22 mouse cellular contexts compared by ENCODE assay signal in the genomic region with DNA sequence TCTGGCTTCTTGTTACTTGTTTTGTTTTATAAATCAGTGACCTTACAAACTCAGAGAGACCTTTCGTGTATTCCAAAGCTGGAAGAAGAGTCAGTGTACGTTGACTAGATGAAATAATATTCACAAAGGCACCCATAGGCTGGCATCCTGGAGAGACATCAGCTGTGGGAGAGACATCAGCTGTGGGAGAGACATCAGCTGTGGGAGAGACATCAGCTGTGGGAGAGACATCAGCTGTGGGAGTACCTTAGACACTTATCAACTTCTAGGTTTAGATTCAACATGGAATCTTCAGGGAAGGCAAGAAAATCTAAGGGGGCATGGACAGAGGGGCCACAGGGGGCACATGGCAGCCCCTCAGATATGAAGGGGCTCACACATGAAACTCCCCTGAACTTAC. TPM values are rescaled to one million over a fixed set of nuclear protein-coding genes. Genes with fewer than 3 reads are reported as not detected.
"Had no signal": no experiment of that assay in that cellular context is flagged by ENCODE, and none has a peak within 500 bp of the region (broad histone marks: within the 10 kb centered on the region; RNA-seq: fewer than 3 reads in every experiment).

No protein-coding gene starts in this region.

- H3K36me3 ChIP-seq: heart, embryonic 10.5 days; heart, embryonic 12.5 days; heart, embryonic 13.5 days; heart, embryonic 15.5 days; hindbrain, embryonic 10.5 days; hindbrain, embryonic 12.5 days; hindbrain, embryonic 13.5 days; hindbrain, embryonic 15.5 days; intestine, embryonic 15.5 days; kidney, embryonic 15.5 days had no signal

- H3K27me3 ChIP-seq: hindbrain, embryonic 15.5 days; intestine, embryonic 15.5 days had no signal

- H3K4me2 ChIP-seq: heart, embryonic 11.5 days; heart, embryonic 12.5 days; heart, embryonic 13.5 days; heart, embryonic 15.5 days; hindbrain, embryonic 12.5 days; hindbrain, embryonic 13.5 days; hindbrain, embryonic 14.5 days; hindbrain, embryonic 15.5 days; intestine, embryonic 15.5 days; kidney, embryonic 15.5 days had no signal

- ATAC-seq: hindbrain, embryonic 16.5 days; hindbrain, postnatal 0 days; inflammation-experienced regulatory T-cells, adult 6 months; intestine, embryonic 15.5 days; intestine, embryonic 16.5 days had no signal

- H3K27ac ChIP-seq: heart, embryonic 10.5 days; heart, embryonic 13.5 days; heart, embryonic 15.5 days; hindbrain, embryonic 10.5 days; hindbrain, embryonic 12.5 days; hindbrain, embryonic 13.5 days; hindbrain, embryonic 14.5 days; hindbrain, embryonic 15.5 days; hindbrain, postnatal 0 days; intestine, embryonic 15.5 days; kidney, embryonic 15.5 days; kidney, postnatal 0 days; layer of hippocampus, adult 2 months; left cerebral cortex, adult 2 months had no signal

- H3K4me3 ChIP-seq: heart, embryonic 10.5 days; heart, embryonic 12.5 days; heart, embryonic 13.5 days; heart, embryonic 15.5 days; hindbrain, embryonic 10.5 days; hindbrain, embryonic 12.5 days; hindbrain, embryonic 13.5 days; hindbrain, embryonic 15.5 days; intestine, embryonic 15.5 days; kidney, embryonic 15.5 days; layer of hippocampus, adult 2 months; left cerebral cortex, adult 2 months had no signal

- H3K4me1 ChIP-seq: hindbrain, embryonic 15.5 days had no signal

- H3K9me3 ChIP-seq: heart, embryonic 10.5 days; heart, embryonic 12.5 days; heart, embryonic 13.5 days; heart, embryonic 15.5 days; hindbrain, embryonic 10.5 days; hindbrain, embryonic 12.5 days; hindbrain, embryonic 13.5 days; hindbrain, embryonic 15.5 days; intestine, embryonic 15.5 days; kidney, embryonic 15.5 days had no signal

- H3K9ac ChIP-seq: heart, embryonic 12.5 days; heart, embryonic 13.5 days; heart, embryonic 15.5 days; hindbrain, embryonic 12.5 days; hindbrain, embryonic 13.5 days; hindbrain, embryonic 14.5 days; hindbrain, embryonic 15.5 days; intestine, embryonic 15.5 days; kidney, embryonic 15.5 days had no signal

RNA-seq across cellular contexts. Expression of a gene that starts 2.2 kb away (rescaled TPM):
- polyA plus RNA-seq: heart, embryonic 11.5 days had no signal

RNA-seq across cellular contexts. Expression of a gene that starts 19.5 kb away (rescaled TPM):
- polyA plus RNA-seq: inflammation-experienced regulatory T-cells, adult 6 months; kidney, adult 2 months; kidney, embryonic 16.5 days had no signal

RNA-seq across cellular contexts. Expression of a gene that starts 43.8 kb away (rescaled TPM):
- polyA plus RNA-seq: large intestine, adult 2 months had no signal
